Mouse (Mus musculus) kidney, postnatal 0 days (tissue): Measurements from ENCODE around the gene Elac2. TPM values are rescaled to one million over a fixed set of nuclear protein-coding genes. Genes with fewer than 3 reads are reported as not detected.

ENCODE experiments used
- ATAC-seq: fragments of 200-750 bp; cut with Nextera tagmentation; replicated peaks from 2 replicates; pipeline ENCODE4 v1.8.0; 2017; ENCODE audit warnings: low read depth, moderate number of reproducible peaks, moderate TSS enrichment, moderate library complexity; ENCODE audit not compliant: low FRiP score
- DNase-seq: peaks from one replicate; pipeline ENCODE4 v3.0.0-alpha.2; 2016; ENCODE audit warnings: low spot score
- H3K27ac ChIP-seq: fragments of 300-500 bp; sonication (generic); 2 replicates; pipeline ENCODE4 v1.5.1; 2014; ENCODE audit warnings: mild to moderate bottlenecking
- H3K27me3 ChIP-seq: fragments of 300-500 bp; sonication (generic); 2 replicates; pipeline ENCODE4 v1.6.1; 2014; ENCODE audit warnings: low read length, mixed read lengths; ENCODE audit not compliant: insufficient read depth
- H3K36me3 ChIP-seq: fragments of 300-500 bp; sonication (generic); 2 replicates; pipeline ENCODE4 v1.6.1; 2014; ENCODE audit warnings: low read length, mixed read lengths; ENCODE audit not compliant: insufficient read depth
- H3K4me1 ChIP-seq: fragments of 300-500 bp; sonication (generic); replicated peaks from 2 replicates; pipeline ENCODE4 v1.6.1; 2014; ENCODE audit warnings: antibody characterized with exemption, low read length, mixed read lengths; ENCODE audit not compliant: insufficient read depth
- H3K4me2 ChIP-seq: fragments of 300-500 bp; sonication (generic); 2 replicates; pipeline ENCODE4 v1.6.1; 2014; ENCODE audit warnings: mild to moderate bottlenecking, low read length, moderate library complexity, mixed read lengths
- H3K4me3 ChIP-seq: fragments of 300-500 bp; sonication (generic); replicated peaks from 2 replicates; pipeline ENCODE4 v1.5.1; 2014; ENCODE audit warnings: low read depth, low read length
- H3K9ac ChIP-seq: fragments of 300-500 bp; sonication (generic); 2 replicates; pipeline ENCODE4 v1.6.1; 2014; ENCODE audit warnings: low read depth, low read length
- H3K9me3 ChIP-seq: fragments of 300-500 bp; sonication (generic); replicated peaks from 2 replicates; pipeline ENCODE4 v1.6.1; 2016; ENCODE audit warnings: low read length, inconsistent platforms, mixed read lengths
- CTCF ChIP-seq: IDR thresholded peaks from 2 replicates; pipeline ENCODE4 v1.5.1; 2016; ENCODE audit warnings: antibody characterized with exemption, low read depth, mild to moderate bottlenecking, moderate library complexity
- WGBS: fragments of 180-500 bp; shearing (Covaris S2); extraction: QIAGEN DNeasy Blood & Tissue Kit; methylation state at CpG from one replicate; pipeline ENCODE4 v1.1.7; 2014; 5-methylcytosine and 5-hydroxymethylcytosine counted together
- polyA plus RNA-seq: library from polyadenylated mRNA; unstranded; fragments of >200 nt; fragmentation: Nextera tagmentation; extraction: Ambion mirVana; gene quantifications from 2 replicates; pipeline ENCODE4 v1.2.1, GENCODE M21; 2015

The Elac2 gene
- polyA plus RNA-seq = 19.5 and 21.4 TPM in 2 replicates

- ATAC-seq = peak; percentile 99
- peaks cover 9% of the 10 kb centered on the region; the same call in 1 of the 2 replicates for H3K4me1 ChIP-seq
These were observed at the start of gene Elac2 for GRCm38 (mm10) chr11:64978720-64979488. Gene Elac2, plus strand, starts transcription at chr11:64979038.

GRCm38 (mm10) chr11:64929130-64929529 is 49.7 kb upstream of the Elac2 start:
- no peak overlapping the region for H3K4me2 ChIP-seq
- no peaks in the 10 kb centered on the region for H3K27me3 ChIP-seq
- H3K9me3 ChIP-seq = no peaks in the 10 kb centered on the region
- H3K27ac ChIP-seq = no peak overlapping the region
- no peak for TF ChIP-seq CTCF
- no peak overlapping the region for H3K4me3 ChIP-seq
- 94% methylated on average over 2 of the region's 2 CpGs for WGBS
- no peak for DNase-seq
- no peaks in the 10 kb centered on the region for H3K4me1 ChIP-seq
- H3K9ac ChIP-seq = no peak overlapping the region
- H3K36me3 ChIP-seq = no peaks in the 10 kb centered on the region
- ATAC-seq = no peak

More at GRCm38 (mm10) chr11:64978720-64979488, at the start of gene Elac2:
- TF ChIP-seq CTCF = no peak
- Histone ChIP-seq H3K4me2 (peak within 1 kb of the TSS; percentile 89), H3K9ac (peak within 1 kb of the TSS; percentile 74), H3K9me3 (no peaks in the 10 kb centered on the region), H3K4me3 (peak within 1 kb of the TSS; percentile 80), H3K27ac (0 out of 2 replicates have a peak within 1 kb of the TSS, but pooled peaks have one; percentile 27), H3K27me3 (no peaks in the 10 kb centered on the region), H3K36me3 (peaks cover 10% of the 10 kb centered on the region)
- WGBS = under 1% methylated on average over 64 of the region's 65 CpGs
- DNase-seq = peak; percentile 99

GRCm38 (mm10) chr11:64931060-64931770 is 47.6 kb upstream of the Elac2 start:
- H3K9me3 ChIP-seq = no peaks in the 10 kb centered on the region
- ATAC-seq (no peak), DNase-seq (no peak)
- TF ChIP-seq CTCF = no peak
- no peak overlapping the region for H3K4me3 ChIP-seq
- no peaks in the 10 kb centered on the region for H3K4me1 ChIP-seq
- 47% methylated on average over 11 of the region's 11 CpGs for WGBS
- no peak overlapping the region for H3K4me2 ChIP-seq
- H3K36me3 ChIP-seq = no peaks in the 10 kb centered on the region
- H3K27ac ChIP-seq = no peak overlapping the region
- H3K27me3 ChIP-seq = no peaks in the 10 kb centered on the region
- no peak overlapping the region for H3K9ac ChIP-seq

- Histone ChIP-seq H3K4me1 (no peaks in the 10 kb centered on the region), H3K4me3 (no peak overlapping the region), H3K9me3 (no peaks in the 10 kb centered on the region), H3K9ac (no peak overlapping the region), H3K4me2 (no peak overlapping the region), H3K27ac (no peak overlapping the region), H3K27me3 (no peaks in the 10 kb centered on the region), H3K36me3 (no peaks in the 10 kb centered on the region)
- no peak for TF ChIP-seq CTCF
- DNase-seq = no peak
- ATAC-seq = no peak
- WGBS = 83% methylated on average over 2 of the region's 2 CpGs
These were observed 41.6 kb upstream of the Elac2 start for GRCm38 (mm10) chr11:64937226-64937625.

GRCm38 (mm10) chr11:64941193-64941592 is 37.6 kb upstream of the Elac2 start:
- Histone ChIP-seq H3K4me2 (no peak overlapping the region), H3K9me3 (no peaks in the 10 kb centered on the region), H3K27me3 (no peaks in the 10 kb centered on the region), H3K9ac (no peak overlapping the region), H3K36me3 (no peaks in the 10 kb centered on the region), H3K4me1 (no peaks in the 10 kb centered on the region), H3K4me3 (no peak overlapping the region), H3K27ac (no peak overlapping the region)
- no peak for TF ChIP-seq CTCF
- WGBS = 95% methylated on average over 2 of the region's 2 CpGs
- DNase-seq (no peak), ATAC-seq (no peak)

GRCm38 (mm10) chr11:64949782-64950181 is 29.1 kb upstream of the Elac2 start:
- Histone ChIP-seq H3K9me3 (no peaks in the 10 kb centered on the region), H3K27ac (no peak overlapping the region), H3K36me3 (no peaks in the 10 kb centered on the region), H3K4me1 (no peaks in the 10 kb centered on the region), H3K9ac (no peak overlapping the region), H3K4me2 (no peak overlapping the region), H3K4me3 (no peak overlapping the region), H3K27me3 (no peaks in the 10 kb centered on the region)
- WGBS = 81% methylated on average over 3 of the region's 3 CpGs
- ATAC-seq (no peak), DNase-seq (no peak)
- no peak for TF ChIP-seq CTCF
